Mouse (Mus musculus) kidney, embryonic 14.5 days (tissue): ENCODE measurements at regions not wholly inside any gene's neighbourhood (a gene's known extent, or its start where the extent isn't known, plus 50 kb on each side); places are given as distances from the start of the nearest gene placed in this dataset.

Experiments
- ATAC-seq: fragments of 200-750 bp; cut with Nextera tagmentation; 2 replicates; pipeline ENCODE4 v1.8.0; 2017; ENCODE audit warnings: moderate number of reproducible peaks, mild to moderate bottlenecking, moderate TSS enrichment, moderate library complexity; ENCODE audit not compliant: low FRiP score, low TSS enrichment
- H3K27ac ChIP-seq: fragments of 300-500 bp; sonication (generic); 2 replicates; pipeline ENCODE4 v1.5.1; 2014; ENCODE audit warnings: low read depth, mild to moderate bottlenecking, low read length, moderate library complexity, mixed read lengths
- H3K27me3 ChIP-seq: fragments of 300-500 bp; sonication (generic); 2 replicates; pipeline ENCODE4 v1.6.1; 2014; ENCODE audit warnings: mild to moderate bottlenecking, low read length; ENCODE audit not compliant: control insufficient read depth, insufficient read depth
- H3K36me3 ChIP-seq: fragments of 300-500 bp; sonication (generic); 2 replicates; pipeline ENCODE4 v1.6.1; 2014; ENCODE audit warnings: low read length, mixed read lengths; ENCODE audit not compliant: control insufficient read depth, insufficient read depth
- H3K4me1 ChIP-seq: fragments of 300-500 bp; sonication (generic); 2 replicates; pipeline ENCODE4 v1.6.1; 2014; ENCODE audit warnings: low read length, mixed read lengths; ENCODE audit not compliant: control insufficient read depth, insufficient read depth
- H3K4me2 ChIP-seq: fragments of 300-500 bp; sonication (generic); replicated peaks from 2 replicates; pipeline ENCODE4 v1.6.1; 2014; ENCODE audit warnings: low read depth, mild to moderate bottlenecking, low read length
- H3K4me3 ChIP-seq: fragments of 300-500 bp; sonication (generic); 2 replicates; pipeline ENCODE4 v1.5.1; 2014; ENCODE audit warnings: mild to moderate bottlenecking, low read length
- H3K9ac ChIP-seq: fragments of 300-500 bp; sonication (generic); 2 replicates; pipeline ENCODE4 v1.6.1; 2014; ENCODE audit warnings: low read depth, mild to moderate bottlenecking, low read length, moderate library complexity
- H3K9me3 ChIP-seq: fragments of 300-500 bp; sonication (generic); 2 replicates; pipeline ENCODE4 v1.6.1; 2016; ENCODE audit warnings: low read length; ENCODE audit not compliant: control insufficient read depth
- WGBS: fragments of 180-500 bp; shearing (Covaris S2); extraction: QIAGEN DNeasy Blood & Tissue Kit; methylation state at CpG from one replicate; pipeline ENCODE4 v1.1.7; 2014; 5-methylcytosine and 5-hydroxymethylcytosine counted together

DNA sequence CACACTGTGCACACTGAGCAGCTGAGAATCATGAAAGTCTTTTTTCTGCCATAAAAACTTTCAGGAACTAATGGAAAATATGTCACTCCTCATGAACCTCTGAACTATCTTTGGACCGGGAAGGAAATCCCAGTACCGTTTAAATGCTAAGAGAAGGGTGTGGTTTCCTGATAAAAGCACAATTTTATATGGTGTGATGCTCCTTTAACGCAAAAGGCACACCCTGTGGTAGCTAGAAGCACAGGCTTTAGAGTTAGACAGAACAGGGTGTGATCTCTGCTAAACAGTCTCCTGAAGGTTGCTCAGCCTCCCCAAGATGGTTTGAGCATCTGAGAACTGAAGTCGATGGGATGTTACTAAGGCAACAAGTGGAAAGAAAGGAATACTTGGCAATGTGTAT lies 58.6 kb upstream of the Cep85l start:
- no peak for ATAC-seq
- H3K36me3 ChIP-seq = no peaks in the 10 kb centered on the region
- peaks cover 12% of the 10 kb centered on the region for H3K4me1 ChIP-seq
- no peaks in the 10 kb centered on the region for H3K9me3 ChIP-seq
- WGBS = 68% methylated on average over 4 of the region's 4 CpGs
- H3K9ac ChIP-seq = no peak overlapping the region
- no peak overlapping the region for H3K4me2 ChIP-seq
- H3K27me3 ChIP-seq = no peaks in the 10 kb centered on the region
- no peak overlapping the region for H3K4me3 ChIP-seq
- H3K27ac ChIP-seq = no peak overlapping the region

DNA sequence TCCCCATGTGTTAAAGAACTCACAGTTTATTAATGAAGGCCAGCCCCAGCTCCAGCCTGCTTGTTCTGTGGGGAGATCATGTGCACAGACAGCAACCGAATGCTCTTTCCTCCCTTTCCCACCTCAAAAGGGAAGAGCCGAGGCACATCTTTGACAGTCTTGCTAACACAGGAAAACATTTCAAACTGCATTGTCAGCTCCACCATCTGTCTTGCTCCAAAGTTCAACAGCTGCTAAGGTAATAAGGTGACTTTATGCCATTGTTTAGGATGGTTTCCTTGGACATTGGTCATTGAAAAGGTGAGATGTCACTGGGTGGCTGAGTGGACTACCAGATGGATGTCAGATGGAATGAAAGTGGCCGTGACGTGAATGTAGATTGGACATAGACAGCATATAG lies 58.0 kb upstream of the Cep85l start:
- no peak for ATAC-seq
- Histone ChIP-seq H3K27ac (no peak overlapping the region), H3K4me1 (peaks cover 12% of the 10 kb centered on the region), H3K9me3 (no peaks in the 10 kb centered on the region), H3K4me2 (no peak overlapping the region), H3K9ac (no peak overlapping the region), H3K4me3 (no peak overlapping the region), H3K36me3 (no peaks in the 10 kb centered on the region), H3K27me3 (no peaks in the 10 kb centered on the region)
- 68% methylated on average over 4 of the region's 4 CpGs for WGBS

GRCm38 (mm10) chr10:53436023-53436475 lies 56.3 kb upstream of the Cep85l start:
- Histone ChIP-seq H3K27me3 (no peaks in the 10 kb centered on the region), H3K4me2 (no peak overlapping the region), H3K9ac (no peak overlapping the region), H3K27ac (peak overlapping the region; percentile 73; the same call in 1 of the 2 replicates), H3K4me1 (peaks cover 12% of the 10 kb centered on the region), H3K9me3 (no peaks in the 10 kb centered on the region), H3K36me3 (no peaks in the 10 kb centered on the region), H3K4me3 (no peak overlapping the region)
- WGBS = 77% methylated on average over 8 of the region's 8 CpGs
- no peak for ATAC-seq

DNA sequence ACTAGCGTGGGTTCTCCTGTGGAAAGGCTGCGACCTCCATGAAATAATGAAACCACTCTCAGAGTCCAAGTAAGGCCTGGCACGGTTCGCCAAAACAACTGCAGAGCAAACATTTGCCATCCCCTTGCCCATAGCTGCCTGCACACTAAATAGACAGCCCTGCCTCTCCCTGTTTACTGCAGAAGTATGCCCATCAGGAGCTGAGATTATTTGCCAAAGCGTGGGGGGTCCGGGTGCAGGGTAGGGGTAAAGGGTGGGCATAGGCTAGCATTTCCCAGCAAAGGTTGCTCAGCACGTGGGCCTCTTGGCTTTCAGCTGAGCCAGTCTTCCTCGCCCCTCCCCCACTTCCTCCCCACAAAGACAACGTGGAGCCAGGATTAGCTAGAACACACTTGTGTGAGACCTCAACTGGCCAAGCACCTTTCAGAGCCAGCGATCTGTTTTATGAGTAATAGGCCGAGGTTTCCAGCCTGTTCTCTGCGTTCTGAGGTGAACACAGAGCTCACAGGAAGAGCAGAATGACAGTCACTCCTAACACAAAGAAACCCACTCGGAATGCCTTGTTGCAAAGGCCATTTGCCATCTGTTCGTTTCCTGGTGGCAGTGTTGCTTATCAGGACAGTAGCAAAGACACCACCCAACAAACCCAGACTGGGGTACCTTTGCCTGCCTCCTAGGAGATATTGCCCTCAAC lies 55.6 kb upstream of the Cep85l start:
- peak; percentile 60 for ATAC-seq
- Histone ChIP-seq H3K4me3 (no peak overlapping the region), H3K4me2 (no peak overlapping the region), H3K9me3 (no peaks in the 10 kb centered on the region), H3K9ac (no peak overlapping the region), H3K27ac (peak overlapping the region; percentile 73), H3K27me3 (no peaks in the 10 kb centered on the region), H3K4me1 (peaks cover 12% of the 10 kb centered on the region), H3K36me3 (no peaks in the 10 kb centered on the region)
- 37% methylated on average over 14 of the region's 14 CpGs for WGBS

DNA sequence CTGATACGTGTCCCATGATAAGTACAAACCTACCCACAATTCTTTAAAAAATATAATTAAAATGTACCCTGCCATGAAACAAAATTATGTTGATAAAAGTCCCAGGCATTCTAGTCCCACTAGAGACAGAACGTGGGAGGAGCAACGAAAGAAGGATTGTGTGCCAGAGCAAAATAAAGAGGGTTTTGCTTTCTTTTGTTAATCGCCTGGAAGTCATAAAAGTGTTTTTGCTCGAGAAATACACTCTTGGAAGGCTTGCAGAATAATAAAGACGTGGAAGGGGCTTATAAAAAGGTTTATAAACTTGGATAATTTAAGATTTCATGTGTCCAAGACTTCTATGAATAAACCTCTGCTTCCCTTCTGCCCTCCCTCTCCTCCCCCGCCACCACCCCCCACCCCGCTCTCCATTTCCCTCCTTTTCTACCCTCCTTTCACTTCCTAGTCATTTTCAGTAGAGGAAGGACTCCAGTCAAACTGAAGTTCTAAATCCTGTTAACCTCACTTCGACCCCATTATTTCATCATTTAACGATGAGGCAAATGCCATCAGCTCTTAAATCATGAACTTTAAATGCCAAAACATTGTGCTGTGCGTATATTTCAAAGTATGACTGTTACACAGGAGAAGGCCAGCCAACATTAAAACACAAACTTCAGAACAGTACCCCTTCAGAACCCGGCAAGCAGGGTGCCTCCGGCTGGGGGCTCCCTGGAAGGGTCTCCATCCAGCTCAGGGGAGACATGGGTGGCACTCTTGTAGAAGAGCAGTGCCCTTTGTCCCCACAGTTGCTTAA lies 54.8 kb upstream of the Cep85l start:
- Histone ChIP-seq H3K9me3 (no peaks in the 10 kb centered on the region), H3K9ac (no peak overlapping the region), H3K36me3 (no peaks in the 10 kb centered on the region), H3K4me3 (no peak overlapping the region), H3K4me2 (no peak overlapping the region), H3K27me3 (no peaks in the 10 kb centered on the region), H3K4me1 (peaks cover 12% of the 10 kb centered on the region), H3K27ac (peak overlapping the region; percentile 73)
- ATAC-seq = peak; percentile 65
- 36% methylated on average over 13 of the region's 13 CpGs for WGBS

- Histone ChIP-seq H3K36me3 (no peaks in the 10 kb centered on the region), H3K27me3 (no peaks in the 10 kb centered on the region), H3K9me3 (no peaks in the 10 kb centered on the region), H3K4me1 (peaks cover 12% of the 10 kb centered on the region), H3K9ac (no peak overlapping the region), H3K4me2 (no peak overlapping the region), H3K4me3 (no peak overlapping the region), H3K27ac (no peak overlapping the region)
- ATAC-seq = no peak
- WGBS = 78% methylated on average over 2 of the region's 2 CpGs
These were observed 53.0 kb upstream of the Cep85l start for GRCm38 (mm10) chr10:53432794-53433193.

- H3K9me3 ChIP-seq = no peaks in the 10 kb centered on the region
- H3K4me2 ChIP-seq = no peak overlapping the region
- H3K27me3 ChIP-seq = no peaks in the 10 kb centered on the region
- no peak overlapping the region for H3K9ac ChIP-seq
- no peaks in the 10 kb centered on the region; the same call in 1 of the 2 replicates for H3K4me1 ChIP-seq
- ATAC-seq = no peak
- H3K4me3 ChIP-seq = no peak overlapping the region
- H3K36me3 ChIP-seq = no peaks in the 10 kb centered on the region
- no peak overlapping the region for H3K27ac ChIP-seq
- WGBS = 60% methylated on average over 7 of the region's 7 CpGs
These were observed 50.0 kb upstream of the Cep85l start for GRCm38 (mm10) chr10:53429539-53430344.
